Mouse (Mus musculus) left cerebral cortex, adult 2 months (tissue): Measurements from ENCODE around the gene Lnx1. TPM values are rescaled to one million over a fixed set of nuclear protein-coding genes. Genes with fewer than 3 reads are reported as not detected.

Experiments used
- DNase-seq, 2 experiments: peaks; one replicate each; pipeline ENCODE4 v3.0.0; 2021 to 2022; ENCODE audit warnings: low spot score in 2 of 2, mixed read lengths in 1 of 2; ENCODE audit errors: extremely low spot score in 1 of 2
- H3K27ac ChIP-seq: fragments of 200-600 bp; 2 replicates; pipeline ENCODE4 v1.8.1; 2022
- H3K4me3 ChIP-seq: fragments of 200-600 bp; 2 replicates; pipeline ENCODE4 v1.8.1; 2022
- CTCF ChIP-seq: fragments of 200-600 bp; IDR thresholded peaks from 2 replicates; pipeline ENCODE4 v1.8.1; 2022; ENCODE audit warnings: antibody characterized with exemption, mild to moderate bottlenecking, moderate library complexity
- intact Hi-C: fragments of 180-260 bp; cut with DNase I; formaldehyde crosslinking; loops from one replicate; pipeline ENCODE4 v1.15.1; 2025
- total RNA-seq, 2 experiments: library from RNA; stranded (reverse); gene quantifications; 2 replicates each; pipeline ENCODE4 v1.2.3; 2021

Gene Lnx1
- total RNA-seq, 2 experiments from 2014 or later = 24.8 to 25.5 TPM

- no peak overlapping the region for H3K27ac ChIP-seq
- no peak for TF ChIP-seq CTCF
- H3K4me3 ChIP-seq = no peak overlapping the region
- intact Hi-C loops = no loop called here
- no peak for DNase-seq
These were observed 141.6 kb downstream of the Lnx1 start for GRCm38 (mm10) chr5:74561151-74561550.

- Histone ChIP-seq H3K4me3 (no peak overlapping the region), H3K27ac (no peak overlapping the region)
- TF ChIP-seq CTCF = no peak
- intact Hi-C loops = no loop called here
- no peak for DNase-seq
These were observed 153.1 kb downstream of the Lnx1 start for GRCm38 (mm10) chr5:74549566-74549965.

GRCm38 (mm10) chr5:74545606-74546005 is 157.1 kb downstream of the Lnx1 start:
- Histone ChIP-seq H3K4me3 (no peak overlapping the region), H3K27ac (no peak overlapping the region)
- no peak for DNase-seq
- no peak for TF ChIP-seq CTCF
- intact Hi-C loops = no loop called here

Other genes starting within 250 kb of the Lnx1 start
- gene Scfd2, start 171.2 kb downstream of the Lnx1 start, total RNA-seq = 10 to 100 TPM; 28.4 to 30.5 TPM
- gene Fip1l1, start 167.5 kb downstream of the Lnx1 start, total RNA-seq = 10 to 100 TPM; 62.6 to 64.3 TPM